Mouse (Mus musculus): Measurements from ENCODE around the gene Gprc5c. TPM values are rescaled to one million over a fixed set of nuclear protein-coding genes. Genes with fewer than 3 reads are reported as not detected.

The Gprc5c gene
- total RNA-seq (2015; ENCODE audit: low replicate concordance): not detected in 2 replicates
- not detected in 2 replicates for total RNA-seq (2017; ENCODE audit: low replicate concordance)

GRCm38 (mm10) chr11:114850452-114851268, at the start of gene Gprc5c:
TSS of gene Gprc5c (plus strand) at chr11:114851152.
- no peak for ATAC-seq (replicated peaks; ENCODE audit: low FRiP score, poor library complexity, severe bottlenecking)

GRCm38 (mm10) chr11:114801906-114802305, 49.0 kb upstream of the Gprc5c start:
- ATAC-seq (replicated peaks; ENCODE audit: low FRiP score, poor library complexity, severe bottlenecking): no peak

- no peak for ATAC-seq (replicated peaks; ENCODE audit: low FRiP score, poor library complexity, severe bottlenecking)
Measured at GRCm38 (mm10) chr11:114802540-114803267, 48.2 kb upstream of the Gprc5c start.

GRCm38 (mm10) chr11:114803990-114804389, 47.0 kb upstream of the Gprc5c start:
- ATAC-seq (replicated peaks; ENCODE audit: low FRiP score, poor library complexity, severe bottlenecking): no peak

GRCm38 (mm10) chr11:114807025-114807424, 43.9 kb upstream of the Gprc5c start:
- ATAC-seq (replicated peaks; ENCODE audit: low FRiP score, poor library complexity, severe bottlenecking): no peak

GRCm38 (mm10) chr11:114807686-114808427, 43.1 kb upstream of the Gprc5c start:
- no peak for ATAC-seq (replicated peaks; ENCODE audit: low FRiP score, poor library complexity, severe bottlenecking)

GRCm38 (mm10) chr11:114809371-114809770, 41.6 kb upstream of the Gprc5c start:
- no peak for ATAC-seq (replicated peaks; ENCODE audit: low FRiP score, poor library complexity, severe bottlenecking)

GRCm38 (mm10) chr11:114810344-114810743, 40.6 kb upstream of the Gprc5c start:
- ATAC-seq (replicated peaks; ENCODE audit: low FRiP score, poor library complexity, severe bottlenecking): no peak

GRCm38 (mm10) chr11:114812731-114813240, 38.2 kb upstream of the Gprc5c start:
- ATAC-seq (replicated peaks; ENCODE audit: low FRiP score, poor library complexity, severe bottlenecking): no peak

GRCm38 (mm10) chr11:114814873-114815592, 35.9 kb upstream of the Gprc5c start:
- no peak for ATAC-seq (replicated peaks; ENCODE audit: low FRiP score, poor library complexity, severe bottlenecking)

GRCm38 (mm10) chr11:114816934-114817333, 34.0 kb upstream of the Gprc5c start:
- ATAC-seq (replicated peaks; ENCODE audit: low FRiP score, poor library complexity, severe bottlenecking): no peak

GRCm38 (mm10) chr11:114818185-114818584, 32.8 kb upstream of the Gprc5c start:
- ATAC-seq (replicated peaks; ENCODE audit: low FRiP score, poor library complexity, severe bottlenecking): no peak

GRCm38 (mm10) chr11:114819110-114819509, 31.8 kb upstream of the Gprc5c start:
- ATAC-seq (replicated peaks; ENCODE audit: low FRiP score, poor library complexity, severe bottlenecking): no peak

GRCm38 (mm10) chr11:114820444-114820843, 30.5 kb upstream of the Gprc5c start:
- no peak for ATAC-seq (replicated peaks; ENCODE audit: low FRiP score, poor library complexity, severe bottlenecking)

GRCm38 (mm10) chr11:114821325-114821724, 29.6 kb upstream of the Gprc5c start:
- no peak for ATAC-seq (replicated peaks; ENCODE audit: low FRiP score, poor library complexity, severe bottlenecking)

GRCm38 (mm10) chr11:114822727-114823126, 28.2 kb upstream of the Gprc5c start:
- ATAC-seq (replicated peaks; ENCODE audit: low FRiP score, poor library complexity, severe bottlenecking): no peak

- no peak for ATAC-seq (replicated peaks; ENCODE audit: low FRiP score, poor library complexity, severe bottlenecking)
Measured at GRCm38 (mm10) chr11:114823199-114823725, 27.7 kb upstream of the Gprc5c start.

GRCm38 (mm10) chr11:114826686-114827085, 24.3 kb upstream of the Gprc5c start:
- no peak for ATAC-seq (replicated peaks; ENCODE audit: low FRiP score, poor library complexity, severe bottlenecking)
